Mouse (Mus musculus): ENCODE results near the gene Fam20b. TPM values are rescaled to one million over a fixed set of nuclear protein-coding genes. Genes with fewer than 3 reads are reported as not detected.

Fam20b gene
- polyA plus RNA-seq, 2 experiments, result 7.5 to 9.9 TPM

DNA sequence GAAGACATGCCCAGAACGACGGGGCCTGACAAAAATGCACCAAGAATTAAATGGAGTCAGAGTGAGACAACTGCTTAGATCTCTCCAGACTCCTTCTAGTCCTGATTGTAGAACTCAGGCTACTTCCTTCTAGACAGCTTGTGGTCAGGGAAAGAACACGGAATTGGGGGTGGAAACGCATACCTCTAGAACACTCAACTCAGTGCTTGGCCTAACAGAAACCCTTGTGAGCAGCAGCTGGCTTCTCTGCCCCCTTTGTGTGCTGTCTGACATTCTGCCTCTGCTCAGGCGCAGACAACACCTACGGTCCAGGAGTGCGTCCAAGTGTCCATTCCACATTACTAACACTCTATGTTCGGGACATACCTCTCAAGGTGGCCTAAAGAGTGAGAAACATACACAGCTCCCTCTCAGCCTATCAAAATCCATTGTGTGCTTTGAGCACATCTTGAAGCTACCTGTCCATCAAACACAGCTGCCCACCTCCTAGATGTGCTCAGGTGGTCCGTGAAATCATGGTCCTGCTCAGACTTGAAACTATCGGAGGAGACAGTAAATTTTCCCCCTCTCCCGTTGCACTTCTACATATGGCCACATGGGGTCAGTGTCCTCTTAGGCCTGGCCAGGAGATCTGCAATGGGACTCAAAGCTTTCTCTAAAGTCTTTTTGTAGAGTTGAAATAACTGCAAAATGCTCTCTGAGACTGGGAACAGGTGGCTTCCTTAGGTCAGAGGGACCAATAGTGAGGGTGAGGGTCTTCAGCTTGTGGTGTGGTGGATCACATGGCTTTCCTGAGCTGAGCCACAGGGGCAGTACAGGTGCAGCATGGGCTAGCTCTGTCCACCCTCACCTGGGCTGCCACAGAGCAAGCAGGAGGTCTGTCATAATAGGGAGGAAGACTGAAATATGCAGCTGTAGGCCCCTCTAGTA lies 22.9 kb upstream of the Fam20b start:
- Histone ChIP-seq H3K9me3 (ENCODE audit: control insufficient read depth, low read length) (no peaks in the 10 kb centered on the region), H3K4me2 (ENCODE audit: low read depth) (no peak overlapping the region), H3K9ac (replicated peaks) (0 out of 2 replicates have a peak overlapping the region, but pooled peaks have one; percentile 13), H3K36me3 (replicated peaks; ENCODE audit: control insufficient read depth, insufficient read depth, low read depth) (no peaks in the 10 kb centered on the region), H3K27me3 (ENCODE audit: control insufficient read depth, insufficient read depth, low read length) (no peaks in the 10 kb centered on the region), H3K4me1 (replicated peaks; ENCODE audit: control insufficient read depth in 2 of 2, insufficient read depth in 2 of 2, low read length in 1 of 2) (peaks cover 33 to 43% of the 10 kb centered on the region in 2 experiments), H3K27ac (no peak overlapping the region), H3K4me3 (ENCODE audit: insufficient read depth in 1 of 2, low read depth in 2 of 2, low read length in 2 of 2) (no peak overlapping the region)
- DNase-seq (ENCODE audit: low read depth in 3 of 3, low spot score in 3 of 3) (peak in 1 of 3 experiments; percentile 59), ATAC-seq (ENCODE audit: insufficient read depth) (no peak)
- WGBS (ENCODE audit: insufficient replicate concordance), result 44% methylated on average over 11 of the region's 11 CpGs
- TF ChIP-seq EP300 (IDR thresholded peaks at IDR 0.05; ENCODE audit: low read depth) (no peak), CTCF (IDR thresholded peaks at IDR 0.05; ENCODE audit: low read depth) (peak; percentile 98)

DNA sequence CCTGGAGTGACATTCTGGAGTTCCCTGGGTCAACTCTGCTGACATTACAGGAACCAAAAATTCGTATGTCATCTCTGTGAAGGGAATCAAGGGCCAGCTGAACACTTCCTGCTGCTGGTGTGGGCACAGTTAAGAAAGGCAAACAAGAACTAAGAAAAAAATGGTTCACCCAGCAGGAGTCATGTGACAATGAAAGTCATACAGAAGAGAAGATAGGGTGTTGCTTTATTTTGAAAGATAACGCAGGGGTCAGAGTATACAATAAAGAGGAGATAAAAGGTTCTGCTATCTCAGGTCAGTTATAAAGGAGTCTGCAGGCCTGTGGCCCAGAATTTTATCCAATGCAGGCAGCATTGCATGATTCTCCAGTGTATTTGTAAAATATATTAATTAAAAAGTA lies 16.9 kb upstream of the Fam20b start:
- no peak overlapping the region for H3K4me2 ChIP-seq (ENCODE audit: low read depth)
- H3K9me3 ChIP-seq (ENCODE audit: control insufficient read depth, low read length), result no peaks in the 10 kb centered on the region
- no peak overlapping the region for H3K27ac ChIP-seq
- no peaks in the 10 kb centered on the region for H3K36me3 ChIP-seq (replicated peaks; ENCODE audit: control insufficient read depth, insufficient read depth, low read depth)
- no peak for DNase-seq (ENCODE audit: low read depth in 3 of 3, low spot score in 3 of 3)
- ATAC-seq (ENCODE audit: insufficient read depth), result peak; percentile 69
- WGBS (ENCODE audit: insufficient replicate concordance), result 10% methylated on average over 2 of the region's 2 CpGs
- no peaks in the 10 kb centered on the region for H3K27me3 ChIP-seq (ENCODE audit: control insufficient read depth, insufficient read depth, low read length)
- H3K9ac ChIP-seq (replicated peaks), result no peak overlapping the region
- H3K4me3 ChIP-seq (ENCODE audit: insufficient read depth in 1 of 2, low read depth in 2 of 2, low read length in 2 of 2), result no peak overlapping the region
- TF ChIP-seq EP300 (IDR thresholded peaks at IDR 0.05; ENCODE audit: low read depth) (no peak), CTCF (IDR thresholded peaks at IDR 0.05; ENCODE audit: low read depth) (no peak)
- H3K4me1 ChIP-seq (replicated peaks; ENCODE audit: control insufficient read depth in 2 of 2, insufficient read depth in 2 of 2, low read length in 1 of 2), result peaks cover 6 to 8% of the 10 kb centered on the region in 2 experiments

DNA sequence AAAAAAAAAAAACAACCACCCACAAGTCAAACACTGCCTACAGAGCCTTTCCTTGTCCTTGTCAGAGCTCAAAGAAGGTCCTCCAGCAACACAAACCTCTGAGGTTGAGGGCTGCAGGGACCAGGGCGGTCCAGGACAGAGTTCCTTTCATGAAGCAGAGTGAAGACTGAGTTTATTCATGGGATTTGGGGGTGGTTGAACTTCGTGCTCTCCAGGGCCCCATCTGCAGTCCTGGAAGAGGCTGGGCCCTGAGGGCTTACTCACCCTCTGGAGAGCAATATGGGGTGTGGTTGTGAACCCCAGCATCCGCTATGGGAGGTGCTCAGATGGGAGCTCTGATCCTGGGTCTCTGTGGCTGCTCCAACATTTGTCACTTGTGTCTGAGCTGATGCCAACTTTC lies 15.1 kb upstream of the Fam20b start:
- ATAC-seq (ENCODE audit: insufficient read depth), result no peak
- WGBS (ENCODE audit: insufficient replicate concordance), result 56% methylated on average over 3 of the region's 3 CpGs

DNA sequence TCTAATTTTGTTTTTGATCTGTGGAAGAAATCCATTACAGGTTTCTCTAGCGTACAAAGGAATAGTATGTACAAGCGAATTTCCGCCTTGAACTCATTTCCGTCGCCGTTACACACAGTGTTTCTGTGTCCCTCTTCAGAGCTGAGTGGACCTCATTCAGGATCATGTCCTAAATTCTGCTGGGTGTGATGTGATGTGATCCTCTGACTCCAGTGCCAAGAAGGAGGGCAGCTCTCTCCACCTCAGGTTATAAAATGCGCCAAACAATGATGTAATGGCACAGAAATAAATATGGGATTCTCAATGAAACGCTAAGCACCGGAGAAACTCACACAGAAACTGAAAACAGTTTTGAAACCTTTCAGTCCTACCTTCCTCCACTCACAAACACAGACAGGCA lies 14.7 kb upstream of the Fam20b start:
- Histone ChIP-seq H3K36me3 (replicated peaks; ENCODE audit: control insufficient read depth, insufficient read depth, low read depth) (no peaks in the 10 kb centered on the region), H3K4me1 (replicated peaks; ENCODE audit: control insufficient read depth in 2 of 2, insufficient read depth in 2 of 2, low read length in 1 of 2) (peaks cover 6 to 8% of the 10 kb centered on the region in 2 experiments), H3K4me3 (ENCODE audit: insufficient read depth in 1 of 2, low read depth in 2 of 2, low read length in 2 of 2) (no peak overlapping the region), H3K9me3 (ENCODE audit: control insufficient read depth, low read length) (no peaks in the 10 kb centered on the region), H3K27me3 (ENCODE audit: control insufficient read depth, insufficient read depth, low read length) (no peaks in the 10 kb centered on the region), H3K4me2 (ENCODE audit: low read depth) (no peak overlapping the region), H3K27ac (no peak overlapping the region), H3K9ac (replicated peaks) (no peak overlapping the region)
- no peak for TF ChIP-seq CTCF (IDR thresholded peaks at IDR 0.05; ENCODE audit: low read depth)
- TF ChIP-seq EP300 (IDR thresholded peaks at IDR 0.05; ENCODE audit: low read depth), result no peak
- no peak for ATAC-seq (ENCODE audit: insufficient read depth)
- WGBS (ENCODE audit: insufficient replicate concordance), result 85% methylated on average over 9 of the region's 9 CpGs
- no peak for DNase-seq (ENCODE audit: low read depth in 3 of 3, low spot score in 3 of 3)

More for the DNA sequence above, 15.1 kb upstream of the Fam20b start:
- no peak for DNase-seq (ENCODE audit: low read depth in 3 of 3, low spot score in 3 of 3)
- peaks cover 6 to 8% of the 10 kb centered on the region in 2 experiments for H3K4me1 ChIP-seq (replicated peaks; ENCODE audit: control insufficient read depth in 2 of 2, insufficient read depth in 2 of 2, low read length in 1 of 2)
- no peaks in the 10 kb centered on the region for H3K36me3 ChIP-seq (replicated peaks; ENCODE audit: control insufficient read depth, insufficient read depth, low read depth)
- H3K27ac ChIP-seq, result no peak overlapping the region
- H3K9ac ChIP-seq (replicated peaks), result no peak overlapping the region
- TF ChIP-seq EP300 (IDR thresholded peaks at IDR 0.05; ENCODE audit: low read depth) (no peak), CTCF (IDR thresholded peaks at IDR 0.05; ENCODE audit: low read depth) (no peak)
- H3K4me3 ChIP-seq (ENCODE audit: insufficient read depth in 1 of 2, low read depth in 2 of 2, low read length in 2 of 2), result no peak overlapping the region
- H3K27me3 ChIP-seq (ENCODE audit: control insufficient read depth, insufficient read depth, low read length), result no peaks in the 10 kb centered on the region
- no peak overlapping the region for H3K4me2 ChIP-seq (ENCODE audit: low read depth)
- H3K9me3 ChIP-seq (ENCODE audit: control insufficient read depth, low read length), result no peaks in the 10 kb centered on the region

DNA sequence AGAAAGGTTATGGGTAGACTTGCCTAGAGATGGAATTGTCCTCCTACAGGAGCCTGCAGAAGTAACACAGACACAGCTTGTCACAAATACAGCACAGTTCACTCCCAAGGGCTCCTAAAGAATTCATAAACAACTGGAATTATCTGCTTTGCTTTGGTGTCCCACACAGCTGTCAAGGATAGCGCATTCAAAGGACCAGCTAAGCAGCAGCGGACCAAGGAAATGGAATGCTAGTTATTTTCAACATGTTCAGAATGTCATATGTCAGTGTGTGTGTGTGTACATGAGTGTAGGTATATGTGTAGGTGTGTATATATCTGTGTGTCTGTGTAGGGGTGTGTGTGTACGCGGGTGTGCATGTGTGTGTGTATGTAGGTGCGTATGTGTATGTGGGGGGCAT lies 14.1 kb upstream of the Fam20b start:
- Histone ChIP-seq H3K36me3 (replicated peaks; ENCODE audit: control insufficient read depth, insufficient read depth, low read depth) (no peaks in the 10 kb centered on the region), H3K4me1 (replicated peaks; ENCODE audit: control insufficient read depth in 2 of 2, insufficient read depth in 2 of 2, low read length in 1 of 2) (peaks cover 6 to 8% of the 10 kb centered on the region in 2 experiments), H3K27ac (no peak overlapping the region), H3K4me2 (ENCODE audit: low read depth) (no peak overlapping the region), H3K9me3 (ENCODE audit: control insufficient read depth, low read length) (no peaks in the 10 kb centered on the region), H3K9ac (replicated peaks) (no peak overlapping the region), H3K4me3 (ENCODE audit: insufficient read depth in 1 of 2, low read depth in 2 of 2, low read length in 2 of 2) (no peak overlapping the region), H3K27me3 (ENCODE audit: control insufficient read depth, insufficient read depth, low read length) (no peaks in the 10 kb centered on the region)
- no peak for TF ChIP-seq CTCF (IDR thresholded peaks at IDR 0.05; ENCODE audit: low read depth)
- ATAC-seq (ENCODE audit: insufficient read depth) (no peak), DNase-seq (ENCODE audit: low read depth in 3 of 3, low spot score in 3 of 3) (no peak)
- 87% methylated on average over 5 of the region's 5 CpGs for WGBS (ENCODE audit: insufficient replicate concordance)

Data from liver, embryonic 14.5 days (tissue).